Mouse (Mus musculus) forebrain, embryonic 15.5 days (tissue): ENCODE measurements around the gene Wrap73. TPM values are rescaled to one million over a fixed set of nuclear protein-coding genes. Genes with fewer than 3 reads are reported as not detected.

Experiments
- ATAC-seq: fragments of 200-750 bp; cut with Nextera tagmentation; replicated peaks from 2 replicates; pipeline ENCODE4 v1.8.0; 2017; ENCODE audit warnings: mild to moderate bottlenecking, moderate TSS enrichment, moderate library complexity
- H3K27ac ChIP-seq: fragments of 300-500 bp; sonication (generic); replicated peaks from 2 replicates; pipeline ENCODE4 v1.5.1; 2015; ENCODE audit warnings: mild to moderate bottlenecking, inconsistent platforms
- H3K27me3 ChIP-seq: fragments of 300-500 bp; sonication (generic); 2 replicates; pipeline ENCODE4 v1.6.1; 2015; ENCODE audit warnings: inconsistent platforms
- H3K36me3 ChIP-seq: fragments of 300-500 bp; sonication (generic); 2 replicates; pipeline ENCODE4 v1.6.1; 2015; ENCODE audit warnings: mild to moderate bottlenecking, inconsistent platforms
- H3K4me1 ChIP-seq: fragments of 300-500 bp; sonication (generic); 2 replicates; pipeline ENCODE4 v1.6.1; 2015; ENCODE audit warnings: inconsistent platforms
- H3K4me2 ChIP-seq: fragments of 300-500 bp; sonication (generic); replicated peaks from 2 replicates; pipeline ENCODE4 v1.6.1; 2015; ENCODE audit warnings: mild to moderate bottlenecking, inconsistent platforms
- H3K4me3 ChIP-seq: fragments of 300-500 bp; sonication (generic); 2 replicates; pipeline ENCODE4 v1.5.1; 2015; ENCODE audit warnings: mild to moderate bottlenecking, inconsistent platforms
- H3K9ac ChIP-seq: fragments of 300-500 bp; sonication (generic); replicated peaks from 2 replicates; pipeline ENCODE4 v1.6.1; 2015; ENCODE audit warnings: mild to moderate bottlenecking, inconsistent platforms
- H3K9me3 ChIP-seq: fragments of 300-500 bp; sonication (generic); 2 replicates; pipeline ENCODE4 v1.6.1; 2016; ENCODE audit warnings: inconsistent platforms
- WGBS: fragments of 180-500 bp; shearing (Covaris S2); methylation state at CpG from one replicate; pipeline ENCODE4 v1.1.7; 2015; ENCODE audit warnings: mixed read lengths; 5-methylcytosine and 5-hydroxymethylcytosine counted together
- polyA plus RNA-seq: library from polyadenylated mRNA; unstranded; fragments of >200 nt; fragmentation: Nextera tagmentation; extraction: Ambion mirVana; gene quantifications from 2 replicates; pipeline ENCODE4 v1.2.1, GENCODE M21; 2015

Wrap73 gene
- polyA plus RNA-seq, 1 experiment from 2014 or later: 62.1 TPM

- ATAC-seq: no peak
- WGBS: 14% methylated on average over 7 of the region's 7 CpGs
- no peak overlapping the region for H3K4me3 ChIP-seq
- H3K4me1 ChIP-seq: peaks cover 19% of the 10 kb centered on the region
- no peaks in the 10 kb centered on the region for H3K9me3 ChIP-seq
- H3K4me2 ChIP-seq: no peak overlapping the region
- H3K9ac ChIP-seq: no peak overlapping the region
- H3K27me3 ChIP-seq: no peaks in the 10 kb centered on the region
- no peak overlapping the region for H3K27ac ChIP-seq
- H3K36me3 ChIP-seq: peaks cover 5% of the 10 kb centered on the region
Observed at GRCm38 (mm10) chr4:154163296-154163695, 21.1 kb downstream of the Wrap73 start.

GRCm38 (mm10) chr4:154167053-154167452 is 24.9 kb downstream of the Wrap73 start:
- Histone ChIP-seq H3K9ac (no peak overlapping the region), H3K27me3 (peaks cover 19% of the 10 kb centered on the region; the same call in 1 of the 2 replicates), H3K4me2 (no peak overlapping the region), H3K4me1 (peaks cover 20% of the 10 kb centered on the region), H3K4me3 (no peak overlapping the region), H3K9me3 (no peaks in the 10 kb centered on the region), H3K36me3 (no peaks in the 10 kb centered on the region), H3K27ac (no peak overlapping the region)
- ATAC-seq: no peak
- WGBS: 26% methylated on average over 5 of the region's 5 CpGs

- Histone ChIP-seq H3K9ac (no peak overlapping the region), H3K9me3 (no peaks in the 10 kb centered on the region), H3K27ac (no peak overlapping the region), H3K27me3 (peaks cover 21% of the 10 kb centered on the region; the same call in 1 of the 2 replicates), H3K36me3 (no peaks in the 10 kb centered on the region), H3K4me2 (peak overlapping the region; percentile 97), H3K4me1 (peaks cover 20% of the 10 kb centered on the region), H3K4me3 (peak overlapping the region; percentile 56)
- WGBS: under 1% methylated on average over 15 of the region's 15 CpGs
- peak; percentile 36 for ATAC-seq
Observed at GRCm38 (mm10) chr4:154170021-154170420, 27.8 kb downstream of the Wrap73 start.

DNA sequence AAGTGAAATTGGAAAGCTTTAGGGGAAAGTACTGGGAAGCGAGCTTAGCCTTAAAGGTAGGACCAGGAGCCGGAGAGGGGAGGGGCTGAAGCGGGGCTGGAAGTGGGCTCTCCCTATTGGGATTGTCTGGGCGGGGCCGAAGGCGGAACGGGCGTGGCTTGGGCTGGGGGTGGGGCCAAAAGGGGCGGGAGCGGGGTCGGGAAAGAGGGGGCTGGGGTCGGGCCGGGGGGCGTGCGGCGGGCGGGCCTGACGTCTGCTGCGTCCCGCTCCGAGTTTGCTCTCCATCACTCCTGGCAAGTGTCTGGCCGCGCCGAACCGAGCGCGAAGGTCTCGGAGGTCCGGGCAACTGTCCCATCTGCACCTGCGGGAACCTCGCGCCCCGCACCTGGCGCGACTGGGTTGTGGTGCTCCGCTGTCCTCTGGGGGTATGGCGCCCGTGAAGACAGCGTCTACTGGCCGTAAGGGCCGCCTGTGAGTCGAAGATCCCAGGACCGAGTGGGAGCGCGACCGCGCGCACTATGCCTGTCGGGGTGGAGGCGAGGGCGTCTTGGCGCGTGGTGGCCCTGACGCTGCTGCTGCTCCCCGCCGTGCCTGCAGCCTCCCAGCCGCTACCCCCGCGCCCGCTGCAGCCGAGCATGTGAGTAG is 28.5 kb downstream of the Wrap73 start, which contains the start of gene Megf6:
Gene Megf6 (plus strand): TSS at position 225 of the 645 bp plus-strand sequence.
- peak within 1 kb of the TSS; percentile 50 for H3K9ac ChIP-seq
- peaks cover 20% of the 10 kb centered on the region for H3K4me1 ChIP-seq
- no peaks in the 10 kb centered on the region for H3K36me3 ChIP-seq
- no peaks in the 10 kb centered on the region for H3K9me3 ChIP-seq
- 1% methylated on average over 60 of the region's 61 CpGs for WGBS
- H3K27me3 ChIP-seq: peaks cover 21% of the 10 kb centered on the region; the same call in 1 of the 2 replicates
- no peak within 1 kb of the TSS for H3K27ac ChIP-seq
- peak within 1 kb of the TSS; percentile 97 for H3K4me2 ChIP-seq
- peak; percentile 68 for ATAC-seq
- peak within 1 kb of the TSS; percentile 56 for H3K4me3 ChIP-seq

- WGBS: 2% methylated on average over 37 of the region's 37 CpGs
- peak overlapping the region; percentile 97 for H3K4me2 ChIP-seq
- H3K9me3 ChIP-seq: no peaks in the 10 kb centered on the region
- H3K27ac ChIP-seq: no peak overlapping the region
- peaks cover 20% of the 10 kb centered on the region for H3K4me1 ChIP-seq
- peak overlapping the region; percentile 50 for H3K9ac ChIP-seq
- ATAC-seq: peak; percentile 30
- peaks cover 21% of the 10 kb centered on the region; the same call in 1 of the 2 replicates for H3K27me3 ChIP-seq
- no peaks in the 10 kb centered on the region for H3K36me3 ChIP-seq
- peak overlapping the region; percentile 56 for H3K4me3 ChIP-seq
Observed at GRCm38 (mm10) chr4:154171151-154171930, 29.2 kb downstream of the Wrap73 start.

- Histone ChIP-seq H3K36me3 (no peaks in the 10 kb centered on the region), H3K4me1 (peaks cover 20% of the 10 kb centered on the region), H3K27me3 (peaks cover 21% of the 10 kb centered on the region; the same call in 1 of the 2 replicates), H3K4me2 (peak overlapping the region; percentile 97), H3K9ac (peak overlapping the region; percentile 50; the same call in 1 of the 2 replicates), H3K9me3 (no peaks in the 10 kb centered on the region), H3K4me3 (peak overlapping the region; percentile 56), H3K27ac (no peak overlapping the region)
- ATAC-seq: no peak
- 40% methylated on average over 13 of the region's 13 CpGs for WGBS
Observed at GRCm38 (mm10) chr4:154171931-154172604, 29.9 kb downstream of the Wrap73 start.

DNA sequence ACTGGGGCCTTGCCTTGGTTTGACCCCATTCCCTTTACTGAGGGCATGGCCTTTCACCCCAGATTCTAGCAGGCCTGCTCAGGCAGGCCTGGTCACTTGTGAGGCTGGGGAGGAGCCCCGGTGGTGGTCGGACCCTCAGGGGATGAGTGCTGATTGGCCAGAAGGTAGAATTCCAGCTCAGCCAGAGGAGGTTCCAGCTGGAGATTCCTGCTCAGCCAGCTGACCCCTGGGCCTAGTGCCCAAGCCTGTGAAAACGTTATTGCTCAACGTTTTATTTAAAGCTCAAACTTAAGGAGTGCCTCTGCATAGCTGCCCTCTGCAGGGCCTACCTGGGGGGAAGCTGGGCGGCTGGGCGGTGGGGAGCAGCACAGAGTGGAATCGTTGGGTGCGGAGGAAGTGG is 35.1 kb downstream of the Wrap73 start:
- no peak overlapping the region for H3K4me3 ChIP-seq
- no peaks in the 10 kb centered on the region for H3K9me3 ChIP-seq
- H3K27ac ChIP-seq: no peak overlapping the region
- H3K4me2 ChIP-seq: no peak overlapping the region
- no peak overlapping the region for H3K9ac ChIP-seq
- H3K4me1 ChIP-seq: no peaks in the 10 kb centered on the region
- 0 out of 2 replicates have a peak, but pooled peaks cover under 1% of the 10 kb centered on the region for H3K27me3 ChIP-seq
- H3K36me3 ChIP-seq: no peaks in the 10 kb centered on the region
- 79% methylated on average over 8 of the region's 8 CpGs for WGBS
- ATAC-seq: no peak

DNA sequence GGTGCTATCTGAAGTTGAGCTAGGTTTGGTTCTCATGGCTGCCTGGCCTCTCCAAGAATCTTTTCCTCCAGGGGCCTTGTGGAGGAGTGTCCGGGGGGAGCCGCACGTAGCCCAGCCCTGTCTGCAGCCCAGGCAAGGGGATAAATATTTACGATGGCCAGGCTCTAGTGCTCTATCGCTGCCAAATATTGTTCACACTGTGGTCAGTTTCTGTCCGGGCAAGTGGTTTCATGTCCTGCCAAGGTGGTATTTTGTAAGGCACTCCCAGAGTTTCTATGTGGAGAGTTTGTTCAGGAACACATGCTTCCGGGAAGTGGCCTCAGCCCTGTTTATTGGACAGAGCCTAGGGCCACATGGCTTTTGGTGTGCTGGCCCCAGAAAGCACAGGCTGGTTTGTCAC is 38.8 kb downstream of the Wrap73 start:
- no peaks in the 10 kb centered on the region for H3K9me3 ChIP-seq
- H3K9ac ChIP-seq: no peak overlapping the region
- no peak overlapping the region for H3K4me3 ChIP-seq
- H3K4me1 ChIP-seq: no peaks in the 10 kb centered on the region
- ATAC-seq: no peak
- H3K27ac ChIP-seq: no peak overlapping the region
- no peaks in the 10 kb centered on the region for H3K36me3 ChIP-seq
- 89% methylated on average over 7 of the region's 7 CpGs for WGBS
- no peaks in the 10 kb centered on the region for H3K27me3 ChIP-seq
- H3K4me2 ChIP-seq: no peak overlapping the region

DNA sequence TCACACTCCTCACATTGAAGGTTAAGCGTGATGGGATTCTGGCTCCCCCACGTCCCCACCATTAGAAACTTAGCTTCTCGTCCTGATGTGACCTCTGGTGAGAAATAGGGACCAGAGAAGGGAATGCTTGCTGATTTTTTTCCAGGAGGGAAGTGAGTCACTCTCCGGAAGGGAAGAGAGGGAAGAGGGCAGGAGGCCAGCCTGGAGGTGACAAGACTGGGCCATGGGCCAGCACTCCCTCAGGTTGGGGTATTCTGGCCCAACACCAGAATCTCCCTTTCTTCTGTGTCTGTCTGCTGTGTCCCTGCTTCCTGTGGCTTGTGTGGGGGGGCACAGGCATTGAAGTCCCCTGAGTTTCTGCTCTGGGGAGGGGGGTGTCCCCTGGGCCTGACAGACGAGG is 41.4 kb downstream of the Wrap73 start:
- H3K36me3 ChIP-seq: no peaks in the 10 kb centered on the region
- no peak overlapping the region for H3K9ac ChIP-seq
- WGBS: 66% methylated on average over 5 of the region's 5 CpGs
- no peaks in the 10 kb centered on the region for H3K9me3 ChIP-seq
- H3K4me2 ChIP-seq: no peak overlapping the region
- ATAC-seq: no peak
- no peak overlapping the region for H3K4me3 ChIP-seq
- no peak overlapping the region for H3K27ac ChIP-seq
- no peaks in the 10 kb centered on the region for H3K4me1 ChIP-seq
- no peaks in the 10 kb centered on the region for H3K27me3 ChIP-seq

DNA sequence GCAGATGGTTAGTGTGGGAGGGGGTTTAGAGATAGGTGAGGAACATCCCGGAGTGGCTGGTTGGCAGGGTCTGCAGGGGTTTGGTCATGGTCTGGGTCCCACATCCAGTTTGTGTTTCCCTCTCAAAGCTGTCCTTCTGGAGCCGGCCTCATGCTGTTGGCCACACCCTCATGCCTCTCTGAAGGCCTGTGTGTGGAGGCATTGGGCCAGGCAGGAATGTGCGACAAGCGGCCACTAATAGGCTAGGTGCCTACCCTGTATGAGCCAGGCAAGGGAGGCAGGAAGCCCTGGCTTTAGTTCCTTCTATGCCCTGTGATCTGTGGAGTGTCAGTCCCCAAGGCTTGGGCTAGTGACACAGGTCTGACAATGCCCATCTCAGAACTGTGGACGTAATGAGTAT is 42.8 kb downstream of the Wrap73 start:
- WGBS: 72% methylated on average over 5 of the region's 5 CpGs
- H3K4me3 ChIP-seq: no peak overlapping the region
- no peaks in the 10 kb centered on the region for H3K9me3 ChIP-seq
- no peaks in the 10 kb centered on the region for H3K4me1 ChIP-seq
- H3K9ac ChIP-seq: no peak overlapping the region
- no peaks in the 10 kb centered on the region for H3K27me3 ChIP-seq
- no peak overlapping the region for H3K27ac ChIP-seq
- no peaks in the 10 kb centered on the region for H3K36me3 ChIP-seq
- no peak overlapping the region for H3K4me2 ChIP-seq
- no peak for ATAC-seq

DNA sequence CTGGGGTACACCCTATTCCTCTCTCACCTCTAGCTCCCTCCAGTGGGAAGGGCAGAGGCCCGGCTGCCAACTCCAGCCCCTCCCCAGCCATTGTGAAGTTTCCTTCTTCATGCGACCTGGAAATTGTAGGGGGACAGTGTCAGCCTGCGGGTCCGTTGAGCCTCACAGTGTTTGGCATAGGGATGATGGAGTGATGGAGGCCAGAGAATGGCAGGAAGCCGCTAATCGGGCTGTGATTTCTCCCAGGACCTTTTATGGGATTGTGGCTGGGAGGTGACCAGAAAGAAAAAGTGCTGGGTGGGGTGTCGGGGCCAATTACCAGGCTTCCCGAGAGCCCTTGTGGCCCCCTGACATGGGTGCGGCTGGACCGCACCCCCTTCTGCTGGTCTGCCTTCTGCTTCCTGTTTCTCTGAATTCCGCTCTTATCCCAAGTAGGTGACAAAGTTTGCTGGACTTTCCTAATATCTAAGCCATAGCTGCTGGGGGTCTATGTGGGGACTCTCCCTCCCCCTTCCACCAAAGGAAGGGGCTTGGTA is 43.9 kb downstream of the Wrap73 start:
- no peaks in the 10 kb centered on the region for H3K27me3 ChIP-seq
- H3K4me1 ChIP-seq: no peaks in the 10 kb centered on the region
- H3K4me2 ChIP-seq: no peak overlapping the region
- 87% methylated on average over 11 of the region's 11 CpGs for WGBS
- H3K27ac ChIP-seq: no peak overlapping the region
- ATAC-seq: no peak
- H3K4me3 ChIP-seq: no peak overlapping the region
- no peak overlapping the region for H3K9ac ChIP-seq
- no peaks in the 10 kb centered on the region for H3K36me3 ChIP-seq
- no peaks in the 10 kb centered on the region for H3K9me3 ChIP-seq

DNA sequence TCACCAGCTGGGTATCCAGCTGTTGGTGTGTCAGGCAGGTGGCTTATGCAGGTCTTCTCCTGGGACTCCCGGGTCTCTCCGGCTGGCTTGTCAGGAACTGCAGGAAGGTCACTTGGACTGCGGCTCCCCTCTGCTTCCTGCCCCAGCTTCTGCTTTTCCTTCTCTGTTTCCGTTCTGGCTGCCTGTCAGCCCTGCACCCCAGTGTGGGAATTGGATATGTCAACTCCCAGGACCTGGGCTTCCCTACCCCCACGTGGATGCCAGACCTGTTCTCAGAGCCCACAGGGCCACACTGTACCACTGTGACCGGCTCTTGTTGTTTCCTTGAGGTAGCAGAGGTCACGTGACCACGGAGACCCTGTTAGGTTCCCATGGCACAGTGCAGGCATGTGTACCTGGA is 46.8 kb downstream of the Wrap73 start:
- Histone ChIP-seq H3K9ac (no peak overlapping the region), H3K9me3 (no peaks in the 10 kb centered on the region), H3K36me3 (no peaks in the 10 kb centered on the region), H3K4me2 (no peak overlapping the region), H3K4me3 (no peak overlapping the region), H3K4me1 (no peaks in the 10 kb centered on the region), H3K27me3 (no peaks in the 10 kb centered on the region), H3K27ac (no peak overlapping the region)
- 83% methylated on average over 8 of the region's 8 CpGs for WGBS
- no peak for ATAC-seq
